Mouse (Mus musculus) kidney, postnatal 0 days (tissue): ENCODE measurements around the gene Mmp3. TPM values are rescaled to one million over a fixed set of nuclear protein-coding genes. Genes with fewer than 3 reads are reported as not detected.
"Not testable (repeated sequence)": the region's sequence is repeated elsewhere in the genome, so short reads cannot be mapped to it uniquely, and the experiment has no call there.

Experiments used
- ATAC-seq: fragments of 200-750 bp; cut with Nextera tagmentation; replicated peaks from 2 replicates; pipeline ENCODE4 v1.8.0; 2017; ENCODE audit warnings: low read depth, moderate number of reproducible peaks, moderate TSS enrichment, moderate library complexity; ENCODE audit not compliant: low FRiP score
- DNase-seq: peaks from one replicate; pipeline ENCODE4 v3.0.0-alpha.2; 2016; ENCODE audit warnings: low spot score
- H3K27ac ChIP-seq: fragments of 300-500 bp; sonication (generic); 2 replicates; pipeline ENCODE4 v1.5.1; 2014; ENCODE audit warnings: mild to moderate bottlenecking
- H3K27me3 ChIP-seq: fragments of 300-500 bp; sonication (generic); 2 replicates; pipeline ENCODE4 v1.6.1; 2014; ENCODE audit warnings: low read length, mixed read lengths; ENCODE audit not compliant: insufficient read depth
- H3K36me3 ChIP-seq: fragments of 300-500 bp; sonication (generic); 2 replicates; pipeline ENCODE4 v1.6.1; 2014; ENCODE audit warnings: low read length, mixed read lengths; ENCODE audit not compliant: insufficient read depth
- H3K4me1 ChIP-seq: fragments of 300-500 bp; sonication (generic); replicated peaks from 2 replicates; pipeline ENCODE4 v1.6.1; 2014; ENCODE audit warnings: antibody characterized with exemption, low read length, mixed read lengths; ENCODE audit not compliant: insufficient read depth
- H3K4me2 ChIP-seq: fragments of 300-500 bp; sonication (generic); 2 replicates; pipeline ENCODE4 v1.6.1; 2014; ENCODE audit warnings: mild to moderate bottlenecking, low read length, moderate library complexity, mixed read lengths
- H3K4me3 ChIP-seq: fragments of 300-500 bp; sonication (generic); replicated peaks from 2 replicates; pipeline ENCODE4 v1.5.1; 2014; ENCODE audit warnings: low read depth, low read length
- H3K9ac ChIP-seq: fragments of 300-500 bp; sonication (generic); 2 replicates; pipeline ENCODE4 v1.6.1; 2014; ENCODE audit warnings: low read depth, low read length
- H3K9me3 ChIP-seq: fragments of 300-500 bp; sonication (generic); replicated peaks from 2 replicates; pipeline ENCODE4 v1.6.1; 2016; ENCODE audit warnings: low read length, inconsistent platforms, mixed read lengths
- CTCF ChIP-seq: IDR thresholded peaks from 2 replicates; pipeline ENCODE4 v1.5.1; 2016; ENCODE audit warnings: antibody characterized with exemption, low read depth, mild to moderate bottlenecking, moderate library complexity
- WGBS: fragments of 180-500 bp; shearing (Covaris S2); extraction: QIAGEN DNeasy Blood & Tissue Kit; methylation state at CpG from one replicate; pipeline ENCODE4 v1.1.7; 2014; 5-methylcytosine and 5-hydroxymethylcytosine counted together
- polyA plus RNA-seq: library from polyadenylated mRNA; unstranded; fragments of >200 nt; fragmentation: Nextera tagmentation; extraction: Ambion mirVana; gene quantifications from 2 replicates; pipeline ENCODE4 v1.2.1, GENCODE M21; 2015

Gene Mmp3
- not detected in 2 replicates for polyA plus RNA-seq

DNA sequence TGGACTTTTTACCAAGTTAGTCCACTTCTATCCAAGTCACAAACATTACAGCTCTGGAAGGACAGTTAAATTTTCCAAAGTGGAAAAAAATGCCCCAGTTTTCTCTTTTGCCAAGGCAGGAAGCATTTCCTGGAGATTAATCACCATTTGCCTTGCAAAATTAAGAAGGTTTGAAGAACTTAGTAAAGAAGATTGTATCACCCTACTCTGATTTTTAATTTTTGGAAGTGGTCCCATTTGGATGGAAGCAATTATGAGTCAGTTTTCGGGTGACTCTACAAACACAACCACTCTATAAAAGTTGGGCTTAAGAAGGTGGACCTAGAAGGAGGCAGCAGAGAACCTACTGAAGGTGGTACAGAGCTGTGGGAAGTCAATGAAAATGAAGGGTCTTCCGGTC is at the start of gene Mmp3:
TSS of gene Mmp3 (plus strand) at position 301 of the 400 bp plus-strand sequence.
- Histone ChIP-seq H3K9me3 (no peaks in the 10 kb centered on the region), H3K4me2 (no peak within 1 kb of the TSS), H3K4me3 (no peak within 1 kb of the TSS), H3K36me3 (no peaks in the 10 kb centered on the region), H3K27me3 (no peaks in the 10 kb centered on the region), H3K4me1 (no peaks in the 10 kb centered on the region), H3K27ac (no peak within 1 kb of the TSS), H3K9ac (no peak within 1 kb of the TSS)
- DNase-seq = no peak
- 85% methylated on average over 2 of the region's 2 CpGs for WGBS
- TF ChIP-seq CTCF = no peak
- ATAC-seq = no peak

DNA sequence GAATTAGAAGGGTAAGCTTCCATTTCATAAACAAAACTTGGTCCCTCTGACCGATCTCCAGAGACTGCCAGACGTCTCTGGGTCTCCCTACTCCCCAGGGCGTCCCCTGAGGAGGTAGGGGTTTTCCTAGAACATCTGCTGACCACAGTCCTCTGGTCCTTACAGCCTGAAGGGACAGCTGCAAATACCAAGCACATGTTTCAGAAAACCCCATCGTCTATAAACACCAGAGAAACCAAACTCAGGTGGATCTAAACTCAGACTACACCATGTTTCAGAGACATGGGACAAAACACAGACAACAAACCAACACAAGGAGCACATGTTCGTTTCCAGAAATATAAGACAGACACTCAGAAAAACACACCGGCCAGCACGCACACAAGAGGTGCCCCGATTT is 49.1 kb upstream of the Mmp3 start:
- H3K9ac ChIP-seq, H3K27me3 ChIP-seq, H3K4me1 ChIP-seq, H3K27ac ChIP-seq, ATAC-seq, DNase-seq, H3K9me3 ChIP-seq, H3K36me3 ChIP-seq, H3K4me2 ChIP-seq, H3K4me3 ChIP-seq: not testable (repeated sequence)
- WGBS = 78% methylated on average over 8 of the region's 8 CpGs

DNA sequence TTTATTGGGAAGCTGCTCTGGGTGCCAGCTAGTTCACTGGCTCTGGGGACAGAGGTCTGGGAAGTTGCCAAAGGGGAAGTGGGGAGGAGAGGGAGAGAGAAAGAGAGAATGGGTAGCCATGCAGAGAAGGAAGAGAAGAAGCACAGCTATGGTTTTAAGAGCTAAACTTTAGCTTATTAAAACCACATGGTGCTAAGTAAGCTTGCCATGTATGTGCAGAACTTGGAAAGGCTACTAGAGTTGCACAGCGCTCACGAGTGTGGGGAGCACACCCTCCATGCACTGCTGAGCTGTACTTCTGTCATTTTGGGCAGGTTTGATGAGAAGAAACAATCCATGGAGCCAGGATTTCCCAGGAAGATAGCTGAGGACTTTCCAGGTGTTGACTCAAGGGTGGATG is 7.7 kb downstream of the Mmp3 start:
- TF ChIP-seq CTCF = no peak
- no peak overlapping the region for H3K27ac ChIP-seq
- 84% methylated on average over 2 of the region's 2 CpGs for WGBS
- H3K4me1 ChIP-seq = no peaks in the 10 kb centered on the region
- ATAC-seq = no peak
- H3K4me2 ChIP-seq = no peak overlapping the region
- no peak overlapping the region for H3K9ac ChIP-seq
- no peaks in the 10 kb centered on the region for H3K9me3 ChIP-seq
- no peaks in the 10 kb centered on the region for H3K36me3 ChIP-seq
- H3K27me3 ChIP-seq = no peaks in the 10 kb centered on the region
- DNase-seq = no peak
- H3K4me3 ChIP-seq = no peak overlapping the region

DNA sequence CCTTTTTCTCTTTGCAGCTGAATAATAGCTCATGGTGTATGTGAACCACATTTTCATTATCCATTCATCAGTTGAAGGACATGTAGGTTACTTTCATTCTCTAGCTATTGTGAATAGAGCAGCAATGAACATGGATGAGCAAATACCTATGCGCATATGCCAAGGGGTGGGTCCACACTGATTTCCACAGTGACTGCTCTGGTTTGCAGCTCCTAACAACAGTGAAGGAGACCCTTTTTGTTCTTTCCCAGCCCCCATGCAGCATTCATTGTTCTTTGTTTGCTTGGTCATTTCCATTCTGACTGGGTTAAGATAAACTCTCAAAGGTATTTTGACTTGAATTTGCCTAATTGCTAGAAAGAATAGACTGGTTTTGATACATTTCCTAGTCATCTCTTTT is 24.6 kb downstream of the Mmp3 start:
- no peak overlapping the region for H3K27ac ChIP-seq
- H3K9ac ChIP-seq = no peak overlapping the region
- H3K9me3 ChIP-seq = no peaks in the 10 kb centered on the region
- 100% methylated on average over 1 of the region's 1 CpGs for WGBS
- ATAC-seq (no peak), DNase-seq (no peak)
- H3K4me1 ChIP-seq = no peaks in the 10 kb centered on the region
- no peaks in the 10 kb centered on the region for H3K27me3 ChIP-seq
- no peak overlapping the region for H3K4me3 ChIP-seq
- no peaks in the 10 kb centered on the region for H3K36me3 ChIP-seq
- TF ChIP-seq CTCF = no peak
- H3K4me2 ChIP-seq = no peak overlapping the region

DNA sequence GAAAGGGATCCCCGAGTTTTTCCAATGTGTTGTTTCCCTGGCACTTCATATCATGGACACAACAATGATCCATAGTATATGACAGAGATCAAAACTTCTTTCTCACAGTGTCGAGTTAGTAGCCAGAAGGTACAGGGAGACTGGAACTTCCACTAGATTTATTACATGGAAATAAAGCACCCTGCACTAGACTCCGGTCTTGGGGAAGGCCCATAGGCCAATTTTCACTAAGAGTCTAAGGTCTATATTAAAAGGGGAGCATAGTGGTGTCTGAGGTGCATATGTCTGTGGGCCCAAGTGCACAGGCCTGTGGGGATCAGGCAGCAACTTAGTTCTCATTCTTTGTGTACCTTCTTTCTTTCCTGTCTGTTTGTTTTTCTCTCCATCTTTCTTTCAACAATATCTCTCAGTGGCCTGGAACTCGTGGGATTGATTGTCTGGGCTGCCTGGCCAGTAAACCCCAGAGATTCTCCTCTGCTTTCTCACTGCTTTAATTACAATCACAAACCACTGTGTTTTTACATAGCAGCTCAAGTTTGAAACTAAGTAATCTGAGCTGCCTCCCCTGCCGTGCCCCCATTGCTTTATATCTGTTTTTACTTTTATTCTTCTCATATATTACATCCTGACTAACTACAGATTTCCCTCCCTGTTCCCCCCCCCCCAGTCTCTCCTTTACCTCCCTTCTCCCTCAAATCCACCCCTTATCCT is 38.2 kb downstream of the Mmp3 start:
- Histone ChIP-seq H3K4me2 (no peak overlapping the region), H3K4me1 (no peaks in the 10 kb centered on the region), H3K4me3 (no peak overlapping the region), H3K9ac (no peak overlapping the region), H3K27ac (no peak overlapping the region), H3K9me3 (no peaks in the 10 kb centered on the region), H3K36me3 (no peaks in the 10 kb centered on the region), H3K27me3 (no peaks in the 10 kb centered on the region)
- ATAC-seq (no peak), DNase-seq (peak; percentile 59)
- 28% methylated on average over 5 of the region's 5 CpGs for WGBS
- TF ChIP-seq CTCF = no peak

DNA sequence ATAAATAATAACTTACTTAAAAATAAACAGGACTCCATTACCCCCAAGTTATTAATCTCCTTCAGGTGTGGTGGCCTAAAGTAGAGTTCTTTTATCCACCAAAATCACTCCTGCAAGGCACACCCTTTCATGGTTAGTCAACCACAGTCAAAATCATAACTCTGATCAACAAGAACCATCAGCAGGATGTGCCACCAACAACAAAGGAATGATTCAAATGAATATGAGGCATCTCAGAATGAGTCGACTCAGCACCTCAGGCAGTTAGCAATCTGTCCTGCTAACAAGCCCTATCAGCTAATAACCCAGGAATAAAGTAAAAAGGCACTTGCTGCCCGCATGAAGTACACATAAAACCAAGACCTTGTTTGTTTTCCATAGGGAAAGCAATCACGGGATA is 55.5 kb downstream of the Mmp3 start:
- no peak for ATAC-seq
- H3K27ac ChIP-seq = no peak overlapping the region
- H3K4me1 ChIP-seq = no peaks in the 10 kb centered on the region
- DNase-seq = no peak
- no peak overlapping the region for H3K9ac ChIP-seq
- no peak for TF ChIP-seq CTCF
- no peaks in the 10 kb centered on the region for H3K9me3 ChIP-seq
- WGBS = 63% methylated on average over 3 of the region's 3 CpGs
- H3K4me2 ChIP-seq = no peak overlapping the region
- H3K36me3 ChIP-seq = no peaks in the 10 kb centered on the region
- H3K4me3 ChIP-seq = no peak overlapping the region
- no peaks in the 10 kb centered on the region for H3K27me3 ChIP-seq

DNA sequence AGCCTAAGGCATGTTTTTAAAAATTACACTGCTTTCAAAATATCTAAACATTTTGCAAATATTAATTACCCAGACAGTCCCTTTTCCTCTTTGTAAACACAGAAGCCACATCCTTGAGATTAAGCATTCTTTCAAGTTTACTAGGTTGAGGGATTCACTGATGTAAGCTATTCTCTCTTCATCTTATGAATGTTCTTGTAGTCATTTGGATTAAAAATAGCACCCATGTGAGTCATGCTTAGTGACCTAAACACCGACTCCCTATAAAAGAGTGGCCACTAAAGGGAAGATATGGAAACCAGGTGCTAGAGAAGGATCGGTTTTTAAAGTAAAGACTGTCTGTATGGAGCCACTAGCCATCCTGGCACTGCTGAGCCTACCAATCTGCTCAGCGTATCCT is 56.4 kb downstream of the Mmp3 start, which contains the start of gene Mmp10:
TSS of gene Mmp10 (plus strand) at position 302 of the 400 bp plus-strand sequence.
- no peak for TF ChIP-seq CTCF
- DNase-seq (no peak), ATAC-seq (no peak)
- Histone ChIP-seq H3K27me3 (no peaks in the 10 kb centered on the region), H3K9me3 (no peaks in the 10 kb centered on the region), H3K4me1 (no peaks in the 10 kb centered on the region), H3K27ac (no peak within 1 kb of the TSS), H3K36me3 (no peaks in the 10 kb centered on the region), H3K9ac (no peak within 1 kb of the TSS), H3K4me3 (no peak within 1 kb of the TSS), H3K4me2 (no peak within 1 kb of the TSS)
- 85% methylated on average over 3 of the region's 3 CpGs for WGBS

Other genes starting within 250 kb of the Mmp3 start
- 0.18 and 0.33 TPM in 2 replicates for gene Mmp13, start 173.3 kb upstream of the Mmp3 start, polyA plus RNA-seq
- 0.06 TPM in 1 of 2 replicates, not detected in the other for gene Mmp12, start 101.4 kb upstream of the Mmp3 start, polyA plus RNA-seq
- not detected in 2 replicates for gene Mmp1b, start 57.8 kb upstream of the Mmp3 start, polyA plus RNA-seq
- 0.07 TPM in 1 of 2 replicates, not detected in the other for gene Mmp10, start 56.5 kb downstream of the Mmp3 start, polyA plus RNA-seq
- gene Mmp8, start 112.6 kb downstream of the Mmp3 start, polyA plus RNA-seq = 0.86 and 1.3 TPM in 2 replicates
- not detected in 2 replicates for gene Mmp27, start 125.6 kb downstream of the Mmp3 start, polyA plus RNA-seq
- 0.13 and 0.20 TPM in 2 replicates for gene Mmp20, start 182.4 kb downstream of the Mmp3 start, polyA plus RNA-seq
- gene Mmp7, start 246.3 kb downstream of the Mmp3 start, polyA plus RNA-seq = 0.32 TPM in 1 of 2 replicates, not detected in the other